Mouse (Mus musculus) liver, embryonic 14 days (tissue): Measurements from ENCODE around the gene Gm3415. TPM values are rescaled to one million over a fixed set of nuclear protein-coding genes. Genes with fewer than 3 reads are reported as not detected.

ENCODE experiments used
- polyA plus RNA-seq: library from polyadenylated mRNA; depleted of rRNA; stranded (reverse); fragments of >200 nt; gene quantifications from 2 replicates; pipeline ENCODE4 v1.2.3, GENCODE M21; 2012; rRNA removed

The Gm3415 gene
- polyA plus RNA-seq, result not detected in 2 replicates

GRCm38 (mm10) chr5:146555836-146556235, at the start of gene Gm3415:
Gene Gm3415, plus strand, starts transcription at chr5:146556136.

DNA sequence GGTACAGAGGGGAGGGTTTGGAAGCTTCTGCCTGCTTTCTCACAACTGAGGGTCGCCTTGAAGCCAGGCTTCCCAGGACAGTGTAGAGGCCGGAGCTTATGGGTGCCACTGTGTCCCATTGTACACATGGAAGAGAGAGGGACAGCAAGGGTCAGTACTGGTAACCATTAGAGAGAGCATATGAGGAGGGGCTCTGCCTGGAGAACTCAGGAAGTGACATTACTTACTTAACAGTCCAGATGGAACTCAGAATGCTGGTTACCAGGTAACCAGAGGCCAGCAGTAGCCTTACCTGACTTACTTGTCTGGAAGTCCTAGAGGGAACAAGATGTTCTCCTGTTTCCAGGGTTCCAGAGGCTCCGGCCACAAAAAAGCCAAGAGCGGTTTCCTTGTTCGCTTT, 42.1 kb upstream of the Gm3415 start, which contains the start of gene Gm3402:
Gene Gm3402 (plus strand): TSS at position 301 of the 400 bp plus-strand sequence.

DNA sequence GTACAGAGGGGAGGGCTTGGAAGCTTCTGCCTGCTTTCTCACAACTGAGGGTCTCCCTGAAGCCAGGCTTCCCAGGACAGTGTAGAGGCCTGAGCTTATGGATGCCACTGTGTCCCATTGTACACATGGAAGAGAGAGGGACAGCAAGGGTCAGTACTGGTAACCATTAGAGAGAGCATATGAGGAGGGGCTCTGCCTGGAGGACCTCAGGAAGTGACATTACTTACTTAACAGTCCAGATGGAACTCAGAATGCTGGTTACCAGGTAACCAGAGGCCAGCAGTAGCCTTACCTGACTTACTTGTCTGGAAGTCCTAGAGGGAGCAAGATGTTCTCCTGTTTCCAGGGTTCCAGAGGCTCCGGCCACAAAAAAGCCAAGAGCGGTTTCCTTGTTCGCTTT, 30.4 kb upstream of the Gm3415 start, which contains the start of gene Gm3404:
Gene Gm3404 (plus strand): TSS at position 301 of the 400 bp plus-strand sequence.

DNA sequence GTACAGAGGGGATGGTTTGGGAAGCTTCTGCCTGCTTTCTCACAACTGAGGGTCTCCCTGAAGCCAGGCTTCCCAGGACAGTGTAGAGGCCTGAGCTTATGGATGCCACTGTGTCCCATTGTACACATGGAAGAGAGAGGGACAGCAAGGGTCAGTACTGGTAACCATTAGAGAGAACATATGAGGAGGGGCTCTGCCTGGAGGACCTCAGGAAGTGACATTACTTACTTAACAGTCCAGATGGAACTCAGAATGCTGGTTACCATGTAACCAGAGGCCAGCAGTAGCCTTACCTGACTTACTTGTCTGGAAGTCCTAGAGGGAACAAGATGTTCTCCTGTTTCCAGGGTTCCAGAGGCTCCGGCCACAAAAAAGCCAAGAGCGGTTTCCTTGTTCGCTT, 18.6 kb upstream of the Gm3415 start, which contains the start of gene Gm3409:
Gene Gm3409 (plus strand): TSS at position 301 of the 400 bp plus-strand sequence.

GRCm38 (mm10) chr5:146584478-146585306, 28.8 kb downstream of the Gm3415 start, which contains the start of gene Gpr12:
Gene Gpr12, minus strand, starts transcription at chr5:146585239.

Other genes with a start within 250 kb of the Gm3415 start
- gene Wasf3, start 171.2 kb upstream of the Gm3415 start, polyA plus RNA-seq, result 0.05 and 0.08 TPM in 2 replicates
- not detected in 2 replicates for gene Gm6408, start 74.2 kb upstream of the Gm3415 start, polyA plus RNA-seq
- not detected in 2 replicates for gene Gm6370, start 64.8 kb upstream of the Gm3415 start, polyA plus RNA-seq
- not detected in 2 replicates for gene 4930449I24Rik, start 53.7 kb upstream of the Gm3415 start, polyA plus RNA-seq
- not detected in 2 replicates for gene Gm3402, start 42.0 kb upstream of the Gm3415 start, polyA plus RNA-seq
- not detected in 2 replicates for gene Gm3404, start 30.3 kb upstream of the Gm3415 start, polyA plus RNA-seq
- gene Gm3409, start 18.5 kb upstream of the Gm3415 start, polyA plus RNA-seq, result not detected in 2 replicates
- 0.62 and 0.80 TPM in 2 replicates for gene Gpr12, start 29.1 kb downstream of the Gm3415 start, polyA plus RNA-seq
- gene Usp12, start 238.9 kb downstream of the Gm3415 start, polyA plus RNA-seq, result 7.3 and 8.7 TPM in 2 replicates